Mouse (Mus musculus): ENCODE data around the gene Stil.

DNA sequence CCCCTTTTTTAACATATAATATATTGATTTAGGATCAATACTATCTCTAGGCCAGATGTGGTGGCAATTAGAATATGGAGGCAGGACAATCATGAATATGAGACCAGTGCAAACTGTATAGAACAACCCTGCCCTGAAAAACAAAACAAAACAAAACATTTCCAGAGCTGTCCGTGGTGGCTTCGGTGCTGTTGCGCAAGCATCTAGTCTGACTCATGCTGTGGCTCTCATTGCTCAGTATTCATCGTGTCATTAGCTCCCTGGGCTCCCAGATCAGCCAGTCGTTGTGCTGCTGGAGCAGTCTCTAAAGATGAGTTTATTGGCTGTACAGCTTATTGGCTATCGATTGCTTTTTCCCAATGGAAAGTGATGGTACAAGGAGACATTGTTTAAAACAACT is 35.1 kb downstream of the Stil start:
- TF ChIP-seq CTCF (IDR thresholded peaks at IDR 0.05; ENCODE audit: insufficient read depth, low read length), result no peak
- TF ChIP-seq POLR2A (IDR thresholded peaks at IDR 0.05; ENCODE audit: borderline replicate concordance, extremely low read depth, low read depth, low read length), result no peak
